Mouse (Mus musculus): ENCODE measurements around the gene Miox.

Gene Miox

DNA sequence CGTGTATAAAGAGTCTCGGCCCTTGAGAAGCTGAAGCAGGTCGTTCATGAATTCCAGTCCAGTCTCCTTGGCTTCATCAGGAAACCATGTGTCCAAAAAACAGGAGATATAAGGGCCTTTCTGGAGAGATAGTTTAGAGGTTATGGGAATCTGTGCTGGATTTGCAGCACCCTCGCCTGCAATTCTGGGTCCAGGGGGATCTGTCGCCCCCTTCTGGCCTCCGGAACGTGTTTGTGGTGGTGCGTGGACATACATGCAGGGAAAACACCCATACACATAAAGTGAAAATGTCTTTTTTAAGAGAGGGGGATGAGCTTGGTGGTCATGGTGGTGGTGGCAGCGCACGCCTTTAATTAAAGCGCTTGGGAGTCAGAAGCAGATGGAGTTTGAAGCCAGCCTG, 18.1 kb upstream of the Miox start:
- DNase-seq, result no peak

DNA sequence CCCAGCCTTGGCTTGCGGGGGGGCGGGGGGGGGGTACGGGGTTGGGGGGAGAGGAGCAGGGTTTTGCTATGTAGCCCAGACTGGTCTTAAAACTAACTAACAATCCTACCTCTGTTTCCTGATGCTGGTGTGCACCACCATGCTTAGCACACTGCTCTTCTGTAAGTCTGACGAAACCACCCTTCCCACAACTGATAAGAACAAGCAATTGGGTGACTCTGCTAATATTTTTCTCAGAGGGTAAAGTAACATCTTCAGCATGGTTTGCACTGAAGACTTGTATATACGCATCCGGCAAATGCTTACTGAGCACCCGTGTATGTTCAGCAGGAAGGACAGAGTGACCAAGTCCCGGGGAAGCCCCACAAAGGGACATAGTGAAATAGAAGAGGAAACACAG, 12.9 kb upstream of the Miox start:
- no peak for DNase-seq

DNA sequence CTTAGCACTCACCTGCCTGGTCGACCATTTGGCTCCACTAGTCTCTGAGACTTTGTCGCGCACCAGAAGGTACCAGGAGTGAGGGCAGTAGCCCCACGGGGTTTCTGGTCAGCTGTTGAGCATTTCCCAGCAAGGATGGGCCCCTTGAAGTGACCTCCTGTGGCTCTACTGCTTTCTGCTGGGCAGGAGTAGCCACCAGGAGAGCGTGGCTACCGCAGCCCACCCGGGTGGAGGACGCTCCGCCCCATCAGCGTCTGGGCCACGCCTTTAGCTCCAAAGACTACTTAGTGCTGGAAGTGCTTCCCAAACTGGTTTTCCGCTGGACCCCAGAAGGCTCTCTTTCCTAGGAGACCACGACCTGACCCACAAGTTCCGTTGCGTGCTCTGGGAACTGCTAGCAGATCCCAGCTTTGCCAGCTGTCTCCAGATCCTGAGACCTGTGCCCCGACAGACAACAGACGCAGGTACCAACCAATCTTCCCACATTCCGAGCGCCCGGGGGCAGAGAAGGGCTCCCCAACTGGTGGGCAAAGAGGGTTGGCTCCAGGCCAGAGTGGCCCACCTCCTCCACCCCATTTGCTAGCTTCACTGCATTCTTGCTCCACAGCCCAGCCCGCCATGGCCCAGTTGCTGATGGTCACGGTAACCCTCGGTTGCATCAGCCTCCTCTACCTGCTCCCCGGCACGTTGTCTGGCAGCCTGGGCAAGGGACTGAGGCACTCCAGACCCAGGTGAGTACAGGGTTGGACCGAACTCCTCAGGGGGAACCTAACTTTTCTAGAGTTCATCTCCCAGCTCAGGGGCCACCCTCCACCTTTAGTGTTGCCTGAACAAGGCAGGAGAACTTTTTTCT, 11.3 kb upstream of the Miox start, which contains the start of gene Adm2:
Gene Adm2, plus strand, starts transcription at position 51 of the 853 bp plus-strand sequence.
- no peak for DNase-seq

- no peak for DNase-seq
These were observed 10.5 kb upstream of the Miox start for GRCm38 (mm10) chr15:89323656-89324055.

GRCm38 (mm10) chr15:89326441-89326840, 7.8 kb upstream of the Miox start:
- no peak for DNase-seq

- DNase-seq, result no peak
These were observed 758 bp downstream of the Miox start for GRCm38 (mm10) chr15:89334774-89335537.

DNA sequence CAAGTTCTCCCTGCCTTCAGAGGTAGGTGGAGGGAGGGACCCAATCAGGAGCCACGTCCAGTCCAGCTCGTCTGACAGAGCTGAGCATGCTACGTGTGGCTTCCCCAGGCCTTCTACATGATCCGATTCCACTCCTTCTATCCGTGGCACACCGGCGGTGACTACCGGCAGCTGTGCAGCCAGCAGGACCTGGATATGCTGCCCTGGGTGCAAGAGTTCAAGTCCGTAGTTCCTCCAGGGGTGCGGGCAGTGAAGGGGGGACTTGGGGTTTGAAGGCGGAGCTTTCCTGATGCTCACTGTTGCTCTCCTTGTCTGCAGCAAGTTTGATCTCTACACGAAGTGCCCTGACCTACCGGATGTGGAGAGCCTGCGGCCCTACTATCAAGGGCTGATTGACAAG, 2.2 kb downstream of the Miox start:
- no peak for DNase-seq

- DNase-seq, result no peak
These were observed 5.5 kb downstream of the Miox start for GRCm38 (mm10) chr15:89339696-89340095.

GRCm38 (mm10) chr15:89340136-89340535, 5.9 kb downstream of the Miox start:
- no peak for DNase-seq

- DNase-seq, result no peak
These were observed 7.5 kb downstream of the Miox start for GRCm38 (mm10) chr15:89341678-89342077.

GRCm38 (mm10) chr15:89343325-89343724, 9.1 kb downstream of the Miox start:
- no peak for DNase-seq

- DNase-seq, result no peak
These were observed 16.2 kb downstream of the Miox start for GRCm38 (mm10) chr15:89350447-89350846.

GRCm38 (mm10) chr15:89351302-89351701, 17.1 kb downstream of the Miox start:
- no peak for DNase-seq

- DNase-seq, result no peak
These were observed 17.9 kb downstream of the Miox start for GRCm38 (mm10) chr15:89352054-89352453.

- DNase-seq, result no peak
These were observed 18.6 kb downstream of the Miox start for GRCm38 (mm10) chr15:89352795-89353194.

DNA sequence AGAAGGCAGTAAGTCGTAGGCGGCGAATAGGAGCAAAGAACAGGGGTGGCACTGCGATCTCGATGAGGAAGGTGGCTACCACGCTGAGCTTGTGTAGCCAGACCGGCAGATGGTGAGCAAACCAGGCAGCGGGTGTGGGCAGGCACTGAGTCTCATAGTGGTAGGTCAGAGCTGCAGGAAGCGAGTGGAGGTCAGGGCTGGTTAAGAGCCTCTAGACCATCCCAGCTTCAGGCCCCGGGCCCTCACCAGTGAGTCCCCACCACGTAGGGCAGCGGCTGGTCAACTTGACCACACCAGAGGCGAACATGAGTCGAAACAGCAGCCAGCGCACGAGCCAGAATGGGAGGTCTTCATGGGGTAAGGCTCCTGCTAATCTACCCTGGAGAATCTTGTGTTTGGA, 19.6 kb downstream of the Miox start:
- DNase-seq, result no peak

DNA sequence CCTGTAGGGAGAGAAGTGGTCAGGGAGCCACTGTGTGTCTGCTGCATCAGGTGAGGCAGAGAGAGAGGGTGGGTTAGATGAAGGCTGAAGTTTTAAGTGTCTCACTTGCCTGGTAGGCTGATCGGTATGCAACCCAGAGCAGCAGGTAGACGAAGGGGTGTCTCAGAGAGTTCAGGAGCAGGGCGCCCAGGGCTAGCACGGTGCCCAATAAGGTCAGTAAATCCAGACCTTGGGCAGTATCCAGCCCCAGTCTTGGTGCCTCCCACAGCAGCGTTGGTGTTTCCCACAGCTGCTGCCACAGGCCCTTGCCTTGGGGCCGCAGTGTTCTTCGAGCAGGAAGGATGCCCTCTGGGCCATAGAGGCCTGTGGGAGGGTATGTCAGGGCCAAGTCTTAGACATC, 20.3 kb downstream of the Miox start:
- no peak for DNase-seq

DNA sequence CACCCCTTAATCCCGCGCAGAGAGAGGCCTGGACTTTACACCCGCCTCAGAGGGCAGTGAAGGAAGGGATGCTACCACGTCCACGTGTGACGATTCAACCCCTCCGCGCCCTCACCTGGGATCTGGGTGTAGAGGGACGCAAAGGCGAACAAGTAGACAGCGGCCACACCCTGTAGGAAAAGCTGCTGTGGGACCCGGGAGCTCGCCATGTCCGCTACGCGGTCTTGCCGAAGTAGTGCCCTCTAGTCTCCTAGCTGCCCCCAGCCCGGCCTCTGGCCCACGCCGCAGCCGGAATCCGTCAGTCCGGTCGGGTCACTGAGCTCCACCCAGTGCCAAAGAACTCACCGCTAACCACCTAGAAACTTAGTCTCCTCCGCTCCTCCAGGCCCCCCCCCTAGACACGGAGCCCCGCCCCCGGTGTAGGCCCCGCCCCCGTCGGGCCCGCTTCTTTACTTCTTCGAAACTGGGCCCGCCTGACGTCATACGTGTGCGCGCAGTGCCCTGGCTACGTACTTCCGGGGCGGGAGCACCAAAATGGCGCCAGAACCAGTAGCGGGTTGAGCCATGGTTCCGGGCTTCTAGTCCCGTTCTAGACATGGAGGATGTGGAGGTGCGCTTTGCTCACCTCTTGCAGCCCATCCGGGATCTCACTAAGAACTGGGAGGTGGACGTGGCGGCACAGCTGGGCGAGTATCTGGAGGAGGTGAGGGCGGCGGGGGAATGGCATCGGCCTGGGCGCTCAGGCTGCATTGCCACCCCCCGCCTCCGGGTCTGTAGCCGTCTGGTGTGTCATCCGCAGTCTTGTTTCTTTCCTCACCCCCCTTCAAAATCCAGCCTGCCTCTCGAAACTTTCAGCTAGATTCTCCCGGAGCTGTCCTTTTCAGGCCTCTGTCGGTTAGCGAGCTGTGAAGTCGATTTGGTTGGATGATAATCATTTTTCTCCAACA, 21.3 kb downstream of the Miox start, which contains the start of the genes Lmf2 and Ncaph2:
Gene Lmf2, minus strand, starts transcription at position 419 of the 947 bp plus-strand sequence.
Gene Ncaph2, plus strand, starts transcription at position 479 of the 947 bp plus-strand sequence.
- peak; percentile 92 for DNase-seq

GRCm38 (mm10) chr15:89356372-89356771, 22.2 kb downstream of the Miox start:
- no peak for DNase-seq

- no peak for DNase-seq
These were observed 24.6 kb downstream of the Miox start for GRCm38 (mm10) chr15:89358784-89359183.

- DNase-seq, result no peak
These were observed 28.9 kb downstream of the Miox start for GRCm38 (mm10) chr15:89363051-89363450.

DNA sequence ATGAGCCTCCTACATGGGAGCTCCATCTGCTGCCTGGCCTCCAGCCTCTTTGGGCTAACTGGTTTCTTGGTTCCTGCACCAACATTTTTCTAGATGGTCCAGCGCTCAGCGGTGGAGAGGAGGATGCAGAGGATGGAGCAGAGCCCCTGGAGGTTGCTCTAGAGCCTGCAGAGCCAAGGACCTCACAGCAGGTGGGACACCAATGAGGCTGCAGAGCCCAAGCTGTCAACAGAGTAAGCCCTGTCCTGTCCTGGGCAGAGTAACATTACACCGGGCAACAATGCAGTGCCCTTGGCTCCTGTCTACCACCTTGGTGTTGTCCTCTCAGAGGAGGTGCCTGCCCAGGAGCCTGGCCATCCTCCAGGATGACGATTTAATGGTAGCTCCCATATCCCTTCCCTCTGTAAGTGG, 30.9 kb downstream of the Miox start:
- DNase-seq, result no peak

- DNase-seq, result no peak
These were observed 37.9 kb downstream of the Miox start for GRCm38 (mm10) chr15:89372068-89372467.
